Mouse (Mus musculus) heart, embryonic 10.5 days (tissue): Measurements from ENCODE around the gene Kdm7a. TPM values are rescaled to one million over a fixed set of nuclear protein-coding genes. Genes with fewer than 3 reads are reported as not detected.

ENCODE experiments used
- DNase-seq: peaks from one replicate; pipeline ENCODE4 v3.0.0-alpha.2; 2017; ENCODE audit warnings: low spot score
- H3K27ac ChIP-seq: fragments of 300-500 bp; sonication (generic); 2 replicates; pipeline ENCODE4 v1.5.1; 2016; ENCODE audit warnings: mild to moderate bottlenecking
- H3K27me3 ChIP-seq: fragments of 300-500 bp; sonication (generic); 2 replicates; pipeline ENCODE4 v1.6.1; 2016; ENCODE audit warnings: mild to moderate bottlenecking; ENCODE audit not compliant: poor library complexity, insufficient read depth, severe bottlenecking
- H3K36me3 ChIP-seq: fragments of 300-500 bp; sonication (generic); 2 replicates; pipeline ENCODE4 v1.6.1; 2016; ENCODE audit warnings: mild to moderate bottlenecking, moderate library complexity
- H3K4me1 ChIP-seq: fragments of 300-500 bp; sonication (generic); 2 replicates; pipeline ENCODE4 v1.6.1; 2016; ENCODE audit warnings: mild to moderate bottlenecking
- H3K4me3 ChIP-seq: fragments of 300-500 bp; sonication (generic); 2 replicates; pipeline ENCODE4 v1.5.1; 2016; ENCODE audit warnings: mild to moderate bottlenecking, moderate library complexity
- H3K9me3 ChIP-seq: fragments of 300-500 bp; sonication (generic); 2 replicates; pipeline ENCODE4 v1.6.1; 2016; ENCODE audit warnings: mild to moderate bottlenecking, moderate library complexity
- WGBS: fragments of 180-500 bp; shearing (Covaris S2); methylation state at CpG from one replicate; pipeline ENCODE4 v1.1.7; 2016; 5-methylcytosine and 5-hydroxymethylcytosine counted together
- polyA plus RNA-seq: library from polyadenylated mRNA; unstranded; fragments of >200 nt; fragmentation: Nextera tagmentation; extraction: Ambion mirVana; gene quantifications from 2 replicates; pipeline ENCODE4 v1.2.1, GENCODE M21; 2016

Kdm7a gene
- polyA plus RNA-seq, 1 experiment from 2014 or later = 5.7 TPM

DNA sequence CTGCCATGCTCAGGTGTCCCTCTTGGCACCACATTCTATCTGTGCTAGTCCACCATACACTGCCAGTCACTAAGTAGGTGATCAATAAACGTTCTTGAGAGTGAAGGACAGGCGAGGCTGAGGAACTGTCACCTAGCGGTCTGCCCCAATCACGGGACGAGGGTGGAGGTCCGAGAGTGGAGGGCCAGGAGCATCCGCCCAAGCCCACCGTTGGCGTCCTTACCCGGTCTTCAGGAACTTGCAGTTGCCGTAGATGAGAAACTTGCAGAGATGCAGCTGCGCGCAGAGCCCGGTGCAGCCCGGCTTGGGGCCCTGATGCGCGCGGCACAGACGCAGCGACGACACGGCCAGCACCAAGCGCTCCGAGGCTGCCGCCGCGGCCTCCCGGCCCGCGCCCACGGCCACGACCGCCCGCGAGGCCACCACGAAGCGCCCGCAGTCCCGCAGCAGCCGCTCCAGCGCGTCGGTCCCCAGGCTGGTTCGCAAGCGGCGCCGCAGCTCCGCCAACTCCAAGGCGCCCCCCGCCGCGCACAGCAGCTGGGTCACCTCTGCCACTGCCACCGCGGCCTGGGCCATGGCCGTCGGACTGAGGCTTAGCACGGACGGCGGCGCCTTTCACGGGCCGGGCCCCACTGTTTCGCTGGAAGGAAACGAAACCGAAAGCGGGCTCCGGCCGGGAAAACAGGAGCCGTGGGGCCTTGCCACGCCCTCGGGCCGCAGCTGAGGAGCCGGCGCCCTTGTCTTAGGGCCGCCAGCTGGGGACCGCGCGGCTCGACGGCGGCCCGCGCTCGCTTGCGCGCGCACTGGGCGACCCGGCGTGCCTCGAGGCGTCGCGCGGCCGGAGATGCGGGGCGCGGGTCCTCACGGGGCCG, 88.8 kb downstream of the Kdm7a start, which contains the start of gene Parp12:
Gene Parp12 (minus strand): TSS at position 766 of the 872 bp plus-strand sequence.
- H3K4me1 ChIP-seq = peaks cover 16% of the 10 kb centered on the region
- H3K9me3 ChIP-seq = 0 out of 2 replicates have a peak, but pooled peaks cover 4% of the 10 kb centered on the region
- H3K4me3 ChIP-seq = peak within 1 kb of the TSS; percentile 82
- peaks cover 33% of the 10 kb centered on the region for H3K27me3 ChIP-seq
- H3K36me3 ChIP-seq = 0 out of 2 replicates have a peak, but pooled peaks cover 3% of the 10 kb centered on the region
- 3% methylated on average over 101 of the region's 101 CpGs for WGBS
- peak; percentile 82 for DNase-seq
- H3K27ac ChIP-seq = peak within 1 kb of the TSS; percentile 93

- H3K4me3 ChIP-seq = no peak overlapping the region
- H3K9me3 ChIP-seq = 0 out of 2 replicates have a peak, but pooled peaks cover 4% of the 10 kb centered on the region
- 0 out of 2 replicates have a peak, but pooled peaks cover 3% of the 10 kb centered on the region for H3K36me3 ChIP-seq
- H3K27ac ChIP-seq = no peak overlapping the region
- no peak for DNase-seq
- peaks cover 16% of the 10 kb centered on the region for H3K4me1 ChIP-seq
- peaks cover 33% of the 10 kb centered on the region for H3K27me3 ChIP-seq
- 68% methylated on average over 1 of the region's 1 CpGs for WGBS
Measured at GRCm38 (mm10) chr6:39115438-39115837, 91.2 kb downstream of the Kdm7a start.

- DNase-seq = no peak
- no peaks in the 10 kb centered on the region for H3K9me3 ChIP-seq
- H3K4me3 ChIP-seq = no peak overlapping the region
- H3K36me3 ChIP-seq = no peaks in the 10 kb centered on the region
- WGBS = 72% methylated on average over 3 of the region's 3 CpGs
- peaks cover 12% of the 10 kb centered on the region for H3K4me1 ChIP-seq
- no peak overlapping the region for H3K27ac ChIP-seq
- peaks cover 21% of the 10 kb centered on the region for H3K27me3 ChIP-seq
Measured at GRCm38 (mm10) chr6:39113141-39113540, 93.4 kb downstream of the Kdm7a start.

DNA sequence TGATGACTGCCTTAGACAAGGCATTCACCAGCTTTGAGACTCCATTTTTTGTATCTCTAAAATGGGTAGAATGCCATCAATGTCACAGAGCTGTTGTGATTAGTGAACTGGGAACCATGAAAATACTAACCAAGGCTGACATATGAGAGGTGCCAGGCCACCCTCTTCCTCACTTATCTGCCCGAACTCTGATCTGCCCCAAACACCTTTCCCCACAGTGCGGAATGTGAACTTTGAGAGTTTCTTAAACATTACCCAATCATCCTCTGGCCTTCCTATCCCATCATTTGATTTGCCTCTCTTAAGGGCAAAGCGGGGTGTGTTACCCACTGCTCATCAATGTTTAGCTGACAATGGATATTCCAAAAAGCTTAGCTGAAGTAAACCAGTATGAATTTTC, 93.9 kb downstream of the Kdm7a start:
- WGBS = 80% methylated on average over 3 of the region's 3 CpGs
- Histone ChIP-seq H3K4me1 (peaks cover 7% of the 10 kb centered on the region), H3K27ac (no peak overlapping the region), H3K4me3 (no peak overlapping the region), H3K9me3 (no peaks in the 10 kb centered on the region), H3K27me3 (peaks cover 16% of the 10 kb centered on the region), H3K36me3 (no peaks in the 10 kb centered on the region)
- no peak for DNase-seq

GRCm38 (mm10) chr6:39106812-39107211, 99.8 kb downstream of the Kdm7a start:
- 56% methylated on average over 2 of the region's 2 CpGs for WGBS
- H3K4me1 ChIP-seq = no peaks in the 10 kb centered on the region
- DNase-seq = no peak
- H3K27ac ChIP-seq = no peak overlapping the region
- H3K27me3 ChIP-seq = no peaks in the 10 kb centered on the region
- no peak overlapping the region for H3K4me3 ChIP-seq
- H3K36me3 ChIP-seq = no peaks in the 10 kb centered on the region
- H3K9me3 ChIP-seq = no peaks in the 10 kb centered on the region

DNA sequence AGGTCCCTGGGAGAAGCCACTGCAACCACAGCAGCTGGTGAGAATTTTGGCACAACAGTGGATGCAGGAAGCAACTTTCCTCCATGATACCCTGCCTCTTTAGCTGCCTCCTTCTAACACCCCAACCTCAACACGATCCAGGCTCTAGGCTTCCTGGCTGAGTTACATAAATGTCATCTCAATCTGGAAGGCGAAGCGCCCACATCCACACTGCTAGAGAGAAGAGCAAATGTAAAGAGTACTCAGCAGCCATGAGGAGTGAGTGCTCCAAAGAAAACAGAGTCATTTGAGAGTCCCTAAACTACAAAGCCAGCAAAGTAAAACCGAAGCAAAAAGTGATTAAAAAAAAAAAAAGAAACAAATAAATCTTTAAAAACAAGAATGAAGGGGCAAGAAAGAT, 102.0 kb downstream of the Kdm7a start:
- 73% methylated on average over 4 of the region's 4 CpGs for WGBS
- Histone ChIP-seq H3K9me3 (no peaks in the 10 kb centered on the region), H3K27ac (no peak overlapping the region), H3K4me3 (no peak overlapping the region), H3K27me3 (no peaks in the 10 kb centered on the region), H3K4me1 (no peaks in the 10 kb centered on the region), H3K36me3 (no peaks in the 10 kb centered on the region)
- no peak for DNase-seq

Other genes with a start within 250 kb of the Kdm7a start
- 3.3 and 4.5 TPM in 2 replicates for gene Parp12, start 88.4 kb downstream of the Kdm7a start, polyA plus RNA-seq
- gene Slc37a3, start 170.9 kb upstream of the Kdm7a start, polyA plus RNA-seq = 39.9 and 41.7 TPM in 2 replicates
- gene Rab19, start 174.4 kb upstream of the Kdm7a start, polyA plus RNA-seq = 0.53 and 0.54 TPM in 2 replicates
- 33.0 and 34.2 TPM in 2 replicates for gene Mkrn1, start 213.7 kb upstream of the Kdm7a start, polyA plus RNA-seq